Mouse (Mus musculus) right cerebral cortex, postnatal 36 days (tissue): ENCODE measurements around the gene Cd79a.
"Not testable (repeated sequence)": the region's sequence is repeated elsewhere in the genome, so short reads cannot be mapped to it uniquely, and the experiment has no call there.

ENCODE experiments used
- DNase-seq, 2 experiments: peaks; one replicate each; pipeline ENCODE4 v3.0.0; 2022; ENCODE audit warnings: low spot score in 2 of 2, mixed read lengths in 1 of 2

The Cd79a gene

DNA sequence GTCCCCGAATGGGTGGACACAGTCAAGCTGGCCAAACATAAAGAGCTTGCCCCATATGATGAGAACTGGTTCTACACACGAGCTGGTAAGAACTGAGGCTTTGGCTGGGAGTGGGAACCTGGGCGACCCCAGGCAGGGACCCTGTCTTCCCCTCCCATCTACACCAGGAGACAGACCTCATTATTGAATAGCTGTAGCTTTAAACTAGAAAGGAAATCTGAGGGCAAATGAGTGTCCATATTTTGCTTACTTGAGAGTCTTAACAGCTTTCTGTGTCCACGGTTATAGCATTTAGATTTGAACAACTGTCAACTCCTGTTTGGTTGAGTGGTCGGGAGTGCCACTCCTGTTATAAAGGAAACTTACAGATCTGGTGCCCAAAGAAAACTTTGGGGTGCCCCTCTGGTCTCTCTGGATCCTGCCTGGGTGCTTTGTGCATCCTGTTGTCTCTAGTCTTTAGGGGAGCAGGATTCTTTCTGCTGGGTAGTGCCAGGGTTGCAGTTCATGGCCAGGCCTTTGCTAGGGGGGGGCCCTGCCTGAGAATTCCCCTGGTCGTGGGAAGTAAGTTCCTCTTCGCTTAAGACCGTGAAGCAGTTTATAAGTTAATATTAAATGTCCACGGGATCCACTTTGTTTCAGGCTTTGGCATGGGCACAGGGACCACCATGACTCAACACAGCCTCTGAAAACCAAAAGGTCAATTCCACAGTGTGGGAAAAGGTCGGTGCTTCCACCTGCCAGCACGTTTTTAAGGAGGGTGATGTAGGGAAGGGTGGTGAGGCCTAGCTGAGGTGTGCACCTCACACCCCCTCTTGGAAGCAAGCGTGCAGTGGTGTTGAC is 11.5 kb upstream of the Cd79a start:
- DNase-seq = no peak

DNA sequence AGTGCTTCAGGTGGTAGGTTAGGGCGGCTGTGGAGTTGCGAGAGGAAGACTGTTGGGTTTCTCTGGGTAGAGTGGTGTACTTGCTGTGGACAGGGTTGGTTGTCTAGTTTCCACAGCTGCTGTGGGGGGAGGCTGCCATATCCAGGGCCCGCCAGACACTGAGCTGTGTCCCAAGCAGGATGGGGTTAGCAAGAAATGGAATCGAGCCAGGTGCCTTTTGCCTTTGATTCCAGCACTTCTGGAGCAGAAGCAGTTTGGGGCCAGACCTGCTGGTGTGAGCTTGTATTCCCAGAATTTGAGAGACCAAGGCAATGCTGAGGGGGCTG is 10.9 kb upstream of the Cd79a start:
- no peak for DNase-seq

DNA sequence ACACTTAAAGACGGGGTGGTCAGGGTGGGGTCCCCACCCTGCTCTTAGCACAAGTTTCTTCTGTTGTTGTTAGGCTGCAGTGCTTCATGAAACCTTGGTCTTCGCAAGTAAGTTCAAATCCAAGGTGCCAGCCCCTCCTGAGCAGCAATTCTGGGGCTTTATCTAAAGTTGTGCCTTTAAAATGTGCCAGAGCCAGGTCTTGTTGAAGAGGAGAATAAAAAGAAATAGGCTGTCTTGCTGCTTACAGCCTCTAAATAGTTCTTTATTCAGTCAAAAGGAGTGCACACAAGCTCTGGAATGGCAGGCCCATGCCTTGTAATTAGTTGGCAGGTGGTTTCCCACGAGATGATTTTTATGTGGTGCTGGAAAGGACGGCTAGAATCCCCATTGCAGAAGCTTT is 10.1 kb upstream of the Cd79a start:
- no peak for DNase-seq

DNA sequence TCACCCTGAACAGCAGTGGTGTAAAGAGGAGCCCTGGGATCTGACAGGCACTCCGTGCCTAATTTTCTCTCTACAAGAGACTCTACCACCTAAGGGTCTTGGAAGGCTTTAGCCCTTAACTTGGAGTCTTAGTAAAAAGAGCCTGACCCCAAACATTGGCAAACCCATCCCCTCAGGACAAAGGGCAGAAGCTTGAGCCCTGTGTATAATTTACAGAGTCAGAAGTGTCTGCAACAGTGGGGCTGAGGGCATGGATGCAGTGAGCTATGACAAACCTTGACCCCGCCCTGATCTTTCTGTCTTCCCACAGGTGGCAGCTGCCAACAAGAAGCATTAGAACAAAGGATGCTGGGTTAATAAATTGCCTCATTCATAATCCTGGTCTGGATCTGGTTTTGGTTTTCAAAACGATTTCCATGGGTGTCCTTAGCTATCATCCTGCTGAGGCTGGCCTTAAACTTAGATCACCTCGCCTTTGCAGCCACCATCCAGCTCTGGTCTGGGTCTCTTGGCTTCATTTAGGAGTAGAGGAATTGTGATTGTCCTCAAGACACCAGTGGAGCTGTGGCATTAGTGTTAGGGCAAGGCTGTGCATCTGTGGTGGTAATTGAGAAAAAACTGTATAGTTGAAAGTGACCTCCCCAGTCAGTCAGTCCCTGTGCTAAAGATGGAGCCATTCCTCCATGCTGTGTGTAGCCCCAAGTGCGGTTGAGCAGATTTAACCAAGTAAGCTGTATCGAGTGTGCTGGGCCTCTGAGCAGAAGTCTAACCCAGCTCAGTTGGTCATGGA is 7.6 kb upstream of the Cd79a start:
- DNase-seq = no peak

DNA sequence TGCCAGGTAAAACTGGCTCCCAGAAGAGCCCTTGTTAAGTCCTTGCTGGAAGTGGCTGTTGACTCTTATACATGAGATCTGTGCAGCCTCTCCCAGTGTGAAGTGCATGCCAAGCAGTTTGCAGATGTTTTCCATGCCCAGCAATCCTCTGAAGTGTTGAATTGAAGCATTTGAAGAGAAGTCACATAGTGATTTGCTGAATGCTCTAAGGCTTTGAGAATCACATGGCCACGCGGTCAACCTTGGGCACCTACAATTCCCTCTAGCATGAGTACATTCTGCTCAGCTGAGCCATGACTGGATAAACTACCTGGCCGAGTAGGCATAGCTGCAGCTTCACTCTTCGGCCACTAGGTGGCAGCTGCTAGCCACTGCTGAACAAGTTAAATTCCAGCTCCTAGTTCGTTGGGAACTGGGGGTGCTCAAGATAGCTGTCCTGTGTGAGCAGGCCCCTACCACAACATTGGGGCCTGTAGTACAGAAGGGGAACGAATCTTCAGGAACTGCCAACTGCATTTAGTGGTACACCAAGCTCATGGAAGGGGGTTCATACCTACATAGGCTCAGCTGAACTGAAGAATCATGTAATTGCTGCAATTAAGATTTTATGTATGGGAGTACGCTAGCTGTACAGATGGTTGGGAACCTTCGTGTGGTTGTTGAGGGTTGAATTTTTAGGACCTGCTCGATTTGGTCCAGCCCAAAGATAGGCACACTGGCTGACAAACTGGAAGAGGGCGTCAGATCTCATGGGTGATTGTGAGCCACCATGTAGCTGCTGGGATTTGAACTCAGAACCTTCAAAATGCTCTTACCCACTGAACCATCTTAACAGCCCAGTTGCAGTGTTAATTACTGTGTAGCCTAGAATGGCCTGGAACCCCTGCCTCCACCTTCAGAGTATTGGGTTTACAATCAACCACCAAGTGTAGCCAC is 6.6 kb upstream of the Cd79a start:
- DNase-seq = peak; percentile 43 to 57

DNA sequence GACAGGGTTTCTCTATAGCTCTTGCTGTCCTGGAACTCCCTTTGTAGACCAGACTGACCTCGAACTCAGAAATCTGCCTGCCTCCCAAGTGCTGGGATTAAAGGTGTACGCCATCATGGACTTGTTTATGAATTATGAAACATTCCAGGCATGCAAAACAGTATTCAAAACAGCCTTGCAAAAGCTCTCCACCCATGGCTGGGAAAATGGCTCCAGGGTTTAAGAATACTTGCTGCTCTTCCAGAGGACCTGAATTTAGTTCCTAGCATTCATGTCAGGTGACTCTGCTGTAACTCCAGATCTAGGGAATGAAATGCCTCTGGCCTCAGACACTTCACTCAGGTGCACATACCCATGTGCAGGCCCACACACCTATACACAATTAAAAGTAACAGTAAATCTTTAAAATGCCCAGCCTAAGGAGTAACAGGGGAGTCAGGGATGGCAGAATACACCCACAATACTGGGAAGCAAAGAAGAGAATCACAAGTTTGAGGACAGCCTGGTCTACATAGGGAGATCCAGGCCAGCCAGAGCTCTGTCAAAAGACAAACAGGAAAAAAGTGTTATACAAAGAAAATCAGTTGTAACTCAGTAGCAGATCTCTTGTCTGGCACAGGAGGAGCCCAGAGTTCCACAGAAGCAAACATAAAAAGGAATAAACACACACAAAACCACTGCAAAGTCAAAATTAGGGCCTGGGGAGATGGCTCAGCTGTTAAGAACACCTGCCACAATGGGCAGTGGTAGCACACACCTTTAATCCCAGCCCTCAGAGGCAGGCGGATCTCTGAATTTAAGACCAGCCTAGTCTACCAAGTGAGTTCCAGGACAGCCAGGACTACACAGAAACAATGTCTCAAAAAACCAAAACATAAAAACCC is 5.7 kb upstream of the Cd79a start:
- no peak for DNase-seq

DNA sequence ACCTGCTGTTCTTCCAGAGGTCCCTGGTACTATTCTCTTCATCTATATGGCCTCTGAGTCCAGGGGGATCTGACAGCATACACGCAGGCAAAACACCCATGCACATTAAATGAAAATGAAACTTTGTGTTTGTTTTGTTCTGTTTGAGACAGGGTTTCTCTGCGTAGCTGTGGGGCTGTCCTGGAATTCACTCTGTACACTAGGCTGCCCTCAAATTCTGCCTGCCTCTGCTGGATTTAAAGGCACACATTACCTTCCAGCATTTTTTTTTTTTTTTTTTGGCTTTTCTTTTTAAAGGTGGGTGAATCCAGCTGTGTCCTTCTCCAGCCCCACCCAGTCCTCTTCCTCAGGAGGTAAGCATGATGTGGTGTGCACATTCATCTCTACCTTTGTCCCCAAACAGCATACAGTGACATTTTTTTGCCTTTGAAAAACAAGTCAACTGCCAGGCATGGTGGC is 5.0 kb upstream of the Cd79a start:
- no peak for DNase-seq

DNA sequence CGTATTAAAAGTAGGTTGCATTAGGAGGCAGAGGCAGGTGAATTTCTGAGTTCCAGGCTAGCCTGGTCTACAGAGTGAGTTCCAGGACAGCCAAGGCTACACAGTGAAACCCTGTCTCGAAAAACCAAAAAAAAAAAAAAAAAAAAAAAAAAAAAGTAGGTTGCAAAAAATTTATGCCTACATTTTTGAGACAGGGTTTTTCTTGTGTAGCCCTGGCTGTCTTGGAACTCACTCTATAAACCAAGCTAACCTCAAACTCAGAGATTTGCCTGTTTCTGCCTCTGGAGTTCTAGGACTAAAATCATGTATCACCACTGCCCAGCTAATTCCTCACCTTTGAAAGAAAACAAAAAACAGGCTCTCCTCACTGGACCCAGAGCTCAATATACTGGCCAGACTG is 1.4 kb upstream of the Cd79a start:
- not testable (repeated sequence) for DNase-seq

DNA sequence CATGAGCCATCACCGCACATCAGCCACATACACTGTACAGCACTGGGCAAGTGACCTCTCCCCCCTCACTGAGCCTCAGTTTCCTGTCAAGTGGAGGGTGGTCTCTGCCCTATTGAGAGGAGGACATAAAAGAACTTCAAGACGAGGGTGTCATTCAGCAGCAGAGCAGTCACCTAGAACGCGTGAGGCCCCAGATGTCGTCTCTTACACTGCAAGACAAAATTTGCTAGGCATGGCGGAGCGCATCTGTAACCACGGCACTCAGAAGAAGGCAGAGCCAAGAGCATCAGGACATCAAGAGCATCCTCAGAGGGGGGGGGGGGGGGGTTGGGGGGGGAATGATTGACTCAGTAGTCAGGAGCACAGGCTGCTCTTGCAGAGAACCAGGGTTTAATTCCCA is 912 bp upstream of the Cd79a start:
- DNase-seq = no peak

DNA sequence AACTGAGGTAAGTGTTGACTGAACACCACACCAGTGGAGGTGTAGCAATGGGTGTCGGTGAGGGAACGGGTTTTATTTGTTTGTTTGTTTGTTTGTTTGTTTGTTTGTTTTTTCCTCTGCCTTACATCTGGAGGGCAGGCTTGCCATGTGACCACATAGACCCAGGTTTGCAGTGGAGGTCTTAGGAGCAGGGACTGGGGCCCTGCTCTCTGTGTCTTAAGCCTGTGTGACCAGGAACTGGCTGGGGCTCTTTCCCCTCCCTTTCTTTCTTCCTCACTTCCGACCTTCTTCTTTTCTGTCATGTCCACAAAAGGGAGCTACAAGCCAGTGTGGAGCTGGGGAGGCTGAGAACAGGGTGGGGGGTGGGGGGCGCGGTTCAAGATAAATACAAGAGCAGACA is 778 bp downstream of the Cd79a start:
- no peak for DNase-seq

DNA sequence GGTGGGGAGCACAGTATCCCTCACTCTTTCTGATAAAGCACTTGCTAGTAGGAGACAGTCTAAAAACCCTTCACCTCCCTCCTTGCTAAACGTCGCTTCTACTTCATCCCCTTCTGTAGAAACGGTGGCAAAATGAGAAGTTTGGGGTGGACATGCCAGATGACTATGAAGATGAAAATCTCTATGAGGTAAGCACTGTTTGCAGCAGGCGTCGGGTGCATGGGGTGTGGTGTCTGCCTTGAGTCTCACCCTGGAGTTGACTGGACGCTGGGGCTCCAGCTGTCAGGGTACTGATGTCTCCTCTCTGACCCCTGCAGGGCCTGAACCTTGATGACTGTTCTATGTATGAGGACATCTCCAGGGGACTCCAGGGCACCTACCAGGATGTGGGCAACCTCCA is 3.9 kb downstream of the Cd79a start:
- no peak for DNase-seq

DNA sequence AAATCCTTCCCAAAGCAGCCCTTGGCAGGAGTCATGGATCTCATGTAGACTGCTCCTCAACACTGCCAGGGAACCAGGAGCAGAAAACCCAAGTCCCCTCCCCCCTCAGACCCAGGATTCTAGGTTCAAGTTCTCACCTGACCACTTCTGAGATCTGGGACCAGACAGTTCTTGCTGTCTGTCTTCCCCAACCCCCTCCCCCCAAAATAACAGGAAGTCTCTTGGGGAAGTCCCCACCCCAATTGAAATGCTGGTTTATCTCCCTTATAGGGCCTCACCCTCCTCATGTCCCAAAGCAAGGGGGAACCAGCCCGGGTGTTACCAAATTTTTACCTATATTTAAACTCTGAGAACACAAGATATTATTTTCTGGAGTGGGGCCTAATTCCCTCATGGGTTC is 4.7 kb downstream of the Cd79a start:
- DNase-seq = no peak

DNA sequence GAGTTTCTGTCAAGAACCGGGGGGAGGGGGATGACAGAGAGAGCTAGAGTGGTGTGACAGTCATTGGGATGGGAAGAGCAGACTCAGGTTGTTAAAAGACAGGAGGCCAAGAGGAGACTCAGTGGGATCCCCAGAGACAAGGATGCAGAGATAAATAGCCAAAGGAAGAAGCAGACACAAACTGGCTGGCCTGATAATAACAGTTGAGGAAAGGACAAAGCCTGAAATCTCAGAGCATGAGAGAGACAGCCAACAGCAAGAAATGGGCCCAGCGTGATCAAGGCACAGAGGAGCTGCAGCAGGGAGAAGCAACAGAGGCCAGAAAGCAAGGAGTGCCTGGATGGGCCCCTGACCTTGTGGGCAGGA is 5.1 kb downstream of the Cd79a start:
- no peak for DNase-seq

DNA sequence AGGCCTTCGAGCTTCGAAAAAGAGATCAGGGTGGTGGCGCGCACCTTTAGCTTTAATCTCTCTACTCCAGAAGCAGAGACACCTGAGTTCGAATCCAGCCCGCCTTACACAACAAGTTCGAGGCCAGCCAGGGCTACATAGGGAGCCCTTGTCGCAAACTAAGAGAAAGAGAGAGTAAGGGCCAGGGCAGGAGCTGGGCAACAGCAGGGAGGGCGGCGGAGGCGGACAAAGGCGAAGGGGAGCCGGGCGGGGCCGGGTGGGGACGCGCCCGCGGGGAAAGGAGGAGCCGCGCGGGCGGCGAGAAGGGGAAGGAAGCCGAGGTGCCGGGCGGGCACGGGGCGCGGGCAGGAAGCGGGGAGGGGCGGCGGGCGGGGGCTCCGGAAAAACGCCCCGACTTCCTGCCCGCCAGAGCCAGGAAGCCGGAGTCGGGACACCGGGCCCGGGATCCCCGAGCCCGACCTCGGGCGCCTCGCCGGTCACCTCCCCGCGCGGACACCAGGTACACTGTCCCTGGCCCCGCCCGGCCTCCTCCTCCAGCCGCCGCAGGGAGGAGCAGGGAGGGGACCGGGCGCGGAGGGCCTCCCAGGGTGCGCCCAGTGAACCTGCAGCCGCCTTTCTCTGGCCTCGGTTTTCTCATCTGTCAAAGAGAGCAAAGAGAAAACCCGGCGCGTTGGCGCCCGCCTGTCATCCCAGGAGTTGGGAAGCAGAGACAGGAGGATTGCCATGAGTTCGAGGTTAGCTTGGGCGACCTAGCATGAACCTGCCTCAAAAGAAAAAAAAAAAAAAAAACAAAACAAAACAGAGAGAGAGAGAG is 5.7 kb downstream of the Cd79a start, which contains the start of gene Arhgef1:
Arhgef1 (plus strand) TSS at position 283 of the 814 bp plus-strand sequence.
- DNase-seq = no peak

DNA sequence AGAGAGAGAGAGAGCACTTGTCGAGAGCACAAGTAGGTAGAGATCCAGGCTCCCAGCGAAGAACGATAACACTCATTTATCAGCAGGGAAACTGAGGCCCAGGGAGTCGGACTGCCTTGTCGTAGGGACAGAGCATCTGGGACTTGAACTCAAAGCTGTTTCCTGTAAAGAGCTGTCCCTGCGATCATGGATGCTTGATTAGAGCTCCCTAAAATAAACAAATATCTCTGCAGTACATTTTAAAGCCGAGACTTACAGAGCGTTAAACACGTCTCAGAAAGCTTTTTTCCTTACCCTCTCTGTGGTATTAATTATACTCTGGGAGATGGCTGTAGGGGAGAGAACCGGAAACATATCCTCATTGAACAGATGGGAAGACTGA is 6.3 kb downstream of the Cd79a start:
- no peak for DNase-seq

DNA sequence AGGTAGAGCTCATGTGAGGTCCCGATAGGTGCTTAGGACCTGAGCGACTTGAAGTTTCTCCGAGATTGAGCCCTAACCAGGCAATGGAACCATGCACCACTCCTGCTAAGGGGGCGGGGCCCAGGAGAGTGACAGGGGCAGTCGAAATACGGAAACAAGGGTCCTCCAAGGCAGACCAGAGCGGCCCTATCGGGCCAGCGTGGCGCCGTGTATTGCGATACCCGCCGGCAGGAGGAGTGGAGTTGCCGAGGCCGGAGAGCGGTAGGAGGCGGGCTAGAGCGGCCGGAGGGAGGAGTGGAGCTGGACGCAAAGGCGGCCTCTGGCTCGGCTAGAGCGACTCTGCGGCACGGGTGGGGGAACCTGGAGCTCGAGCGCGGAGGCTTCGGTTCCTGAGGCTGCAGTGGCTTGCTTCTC is 6.9 kb downstream of the Cd79a start:
- peak; percentile 96 to 97 for DNase-seq

DNA sequence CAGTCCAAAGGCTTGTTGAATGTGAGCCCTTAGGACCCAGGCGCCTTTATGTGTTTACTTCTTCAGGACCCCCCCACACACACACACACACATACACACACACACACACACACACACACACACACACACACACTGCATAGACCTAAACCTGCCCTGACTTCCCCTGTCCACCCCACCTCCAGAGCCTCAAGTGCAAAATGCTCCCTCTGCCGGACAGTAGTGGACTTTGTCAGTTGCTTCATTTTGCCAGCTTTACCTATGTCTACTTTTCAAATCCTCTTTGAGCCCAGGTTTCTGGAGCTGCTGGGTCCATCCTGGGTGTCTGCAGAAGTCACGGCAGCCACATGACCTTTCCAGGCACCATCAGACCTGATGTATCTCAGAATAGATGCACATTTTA is 7.8 kb downstream of the Cd79a start:
- peak in 1 of 2 experiments; percentile 33 for DNase-seq

DNA sequence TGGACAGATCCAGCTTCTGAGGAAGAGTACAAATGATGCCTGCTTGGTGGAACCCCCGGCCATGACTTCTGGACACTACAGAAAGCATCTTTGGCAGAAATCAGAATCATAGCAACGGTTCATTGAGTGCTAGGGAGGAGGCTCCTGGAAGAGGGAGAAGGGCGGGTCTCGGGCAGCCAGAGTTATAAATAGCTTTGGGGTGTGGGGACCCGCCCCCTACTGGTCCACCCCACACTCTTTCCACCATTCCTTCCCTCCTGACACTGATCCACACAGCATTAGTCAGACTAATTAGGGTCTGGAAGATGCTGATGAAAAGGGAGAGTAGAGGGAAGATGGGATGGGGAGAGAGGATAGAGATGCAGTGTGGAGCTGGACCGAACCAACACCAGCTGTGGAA is 9.4 kb downstream of the Cd79a start:
- DNase-seq = no peak

DNA sequence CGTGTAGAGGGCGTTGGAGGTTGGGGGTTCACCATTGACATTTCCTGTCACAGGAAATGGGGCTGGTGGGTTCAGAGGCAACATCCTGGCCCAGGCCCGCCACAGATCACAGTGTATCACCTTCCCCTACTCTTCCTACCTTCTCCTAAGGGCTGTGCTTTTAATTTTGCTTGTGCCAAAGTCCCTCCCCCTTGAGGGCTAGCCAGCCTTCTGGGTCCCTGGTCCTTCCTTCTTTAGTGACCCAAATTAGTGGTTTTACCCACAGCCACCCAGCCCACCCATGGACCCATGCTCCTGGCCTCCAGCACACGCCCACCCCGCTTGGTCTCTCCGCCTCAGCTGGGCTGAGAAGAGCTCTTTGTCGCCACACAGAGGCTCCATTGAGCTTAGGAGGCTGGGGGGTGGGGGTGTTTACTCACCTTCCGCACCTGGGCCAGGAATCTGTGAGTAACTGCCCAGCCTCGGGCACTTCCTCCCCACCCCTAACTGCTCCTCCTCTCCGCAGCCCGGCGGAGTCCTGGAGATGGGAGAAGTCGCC is 10.1 kb downstream of the Cd79a start:
- no peak for DNase-seq

DNA sequence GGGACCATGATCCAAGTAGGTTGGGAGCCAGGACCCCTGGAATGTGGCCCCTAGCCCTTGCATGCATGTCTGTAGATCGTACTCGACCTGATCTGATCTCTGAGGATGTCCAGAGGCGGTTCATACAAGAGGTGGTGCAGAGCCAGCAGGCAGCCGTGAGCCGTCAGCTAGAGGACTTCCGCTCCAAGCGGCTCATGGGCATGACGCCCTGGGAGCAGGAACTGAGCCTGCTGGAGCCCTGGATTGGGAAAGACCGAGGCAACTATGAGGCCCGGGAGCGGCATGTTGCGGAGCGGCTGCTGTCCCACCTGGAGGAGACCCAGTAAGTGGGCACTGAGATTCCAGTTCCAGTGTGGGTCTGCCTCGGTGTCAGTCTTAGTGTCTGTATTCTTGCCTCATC is 15.3 kb downstream of the Cd79a start:
- DNase-seq = no peak
